Mouse (Mus musculus) midbrain, postnatal 0 days (tissue): ENCODE data around the gene Slc30a5. TPM values are rescaled to one million over a fixed set of nuclear protein-coding genes. Genes with fewer than 3 reads are reported as not detected.

Experiments used
- ATAC-seq: fragments of 200-750 bp; cut with Nextera tagmentation; 2 replicates; pipeline ENCODE4 v1.8.0; 2017; ENCODE audit warnings: moderate number of reproducible peaks, mild to moderate bottlenecking, moderate TSS enrichment, moderate library complexity; ENCODE audit not compliant: low FRiP score
- DNase-seq: peaks from one replicate; pipeline ENCODE4 v3.0.0-alpha.2; 2015; ENCODE audit warnings: low spot score
- H3K27ac ChIP-seq: fragments of 300-500 bp; sonication (generic); 2 replicates; pipeline ENCODE4 v1.5.1; 2014; ENCODE audit warnings: low read depth, mild to moderate bottlenecking, low read length, mixed read lengths
- H3K27me3 ChIP-seq: fragments of 300-500 bp; sonication (generic); 2 replicates; pipeline ENCODE4 v1.6.1; 2014; ENCODE audit warnings: low read length, control low read depth, mixed read lengths; ENCODE audit not compliant: insufficient read depth
- H3K36me3 ChIP-seq: fragments of 300-500 bp; sonication (generic); 2 replicates; pipeline ENCODE4 v1.6.1; 2014; ENCODE audit warnings: low read length, control low read depth, mixed read lengths; ENCODE audit not compliant: insufficient read depth
- H3K4me1 ChIP-seq: fragments of 300-500 bp; sonication (generic); 2 replicates; pipeline ENCODE4 v1.6.1; 2014; ENCODE audit warnings: mild to moderate bottlenecking, control low read depth, antibody characterized with exemption, low read length, mixed read lengths; ENCODE audit not compliant: insufficient read depth
- H3K4me2 ChIP-seq: fragments of 300-500 bp; sonication (generic); 2 replicates; pipeline ENCODE4 v1.6.1; 2014; ENCODE audit warnings: low read depth, mild to moderate bottlenecking, low read length, mixed read lengths; ENCODE audit not compliant: poor library complexity, severe bottlenecking
- H3K4me3 ChIP-seq: fragments of 300-500 bp; sonication (generic); 2 replicates; pipeline ENCODE4 v1.5.1; 2014; ENCODE audit warnings: low read depth, mild to moderate bottlenecking, low read length, moderate library complexity
- H3K9ac ChIP-seq: fragments of 300-500 bp; sonication (generic); replicated peaks from 2 replicates; pipeline ENCODE4 v1.6.1; 2014; ENCODE audit warnings: mild to moderate bottlenecking, low read length, moderate library complexity, mixed read lengths; ENCODE audit not compliant: poor library complexity, severe bottlenecking
- H3K9me3 ChIP-seq: fragments of 300-500 bp; sonication (generic); 2 replicates; pipeline ENCODE4 v1.6.1; 2016; ENCODE audit warnings: low read length, control low read depth
- CTCF ChIP-seq: IDR thresholded peaks from 2 replicates; pipeline ENCODE4 v1.5.1; 2016; ENCODE audit warnings: antibody characterized with exemption, mild to moderate bottlenecking
- WGBS: fragments of 180-500 bp; shearing (Covaris S2); extraction: QIAGEN DNeasy Blood & Tissue Kit; methylation state at CpG from one replicate; pipeline ENCODE4 v1.1.7; 2014; 5-methylcytosine and 5-hydroxymethylcytosine counted together
- polyA plus RNA-seq: library from polyadenylated mRNA; unstranded; fragments of >200 nt; fragmentation: Nextera tagmentation; extraction: Ambion mirVana; gene quantifications from 2 replicates; pipeline ENCODE4 v1.2.1, GENCODE M21; 2015
- total RNA-seq: library from RNA; depleted of rRNA; stranded (reverse); fragments of >200 nt; gene quantifications from 2 replicates; pipeline ENCODE4 v1.2.3, GENCODE M21; 2014

Slc30a5 gene
- total and polyA plus RNA-seq, 2 experiments from 2014 or later: 21.7 to 41.7 TPM

GRCm38 (mm10) chr13:100846891-100847579, 13.8 kb upstream of the Slc30a5 start:
- no peaks in the 10 kb centered on the region for H3K27me3 ChIP-seq
- 31% methylated on average over 21 of the region's 21 CpGs for WGBS
- H3K4me1 ChIP-seq: no peaks in the 10 kb centered on the region
- peak overlapping the region; percentile 37 for H3K4me2 ChIP-seq
- ATAC-seq (peak; percentile 79; the same call in 1 of the 2 replicates), DNase-seq (peak; percentile 68)
- peak overlapping the region; percentile 13; the same call in 1 of the 2 replicates for H3K4me3 ChIP-seq
- peak; percentile 86 for TF ChIP-seq CTCF
- H3K9me3 ChIP-seq: no peaks in the 10 kb centered on the region
- no peak overlapping the region for H3K27ac ChIP-seq
- no peak overlapping the region for H3K9ac ChIP-seq
- no peaks in the 10 kb centered on the region for H3K36me3 ChIP-seq

- no peaks in the 10 kb centered on the region for H3K27me3 ChIP-seq
- H3K4me1 ChIP-seq: no peaks in the 10 kb centered on the region
- no peak for TF ChIP-seq CTCF
- H3K4me3 ChIP-seq: no peak overlapping the region
- DNase-seq: no peak
- H3K4me2 ChIP-seq: no peak overlapping the region
- H3K36me3 ChIP-seq: no peaks in the 10 kb centered on the region
- WGBS: 89% methylated on average over 8 of the region's 8 CpGs
- H3K9ac ChIP-seq: no peak overlapping the region
- no peaks in the 10 kb centered on the region for H3K9me3 ChIP-seq
- no peak overlapping the region for H3K27ac ChIP-seq
- ATAC-seq: no peak
Measured at GRCm38 (mm10) chr13:100846254-100846653, 13.0 kb upstream of the Slc30a5 start.

GRCm38 (mm10) chr13:100843944-100844343, 10.7 kb upstream of the Slc30a5 start:
- Histone ChIP-seq H3K27me3 (no peaks in the 10 kb centered on the region), H3K4me3 (no peak overlapping the region), H3K27ac (no peak overlapping the region), H3K9me3 (no peaks in the 10 kb centered on the region), H3K4me1 (no peaks in the 10 kb centered on the region), H3K4me2 (no peak overlapping the region), H3K36me3 (no peaks in the 10 kb centered on the region), H3K9ac (no peak overlapping the region)
- no peak for ATAC-seq
- TF ChIP-seq CTCF: peak; percentile 59
- peak; percentile 25 for DNase-seq
- WGBS: 84% methylated on average over 2 of the region's 2 CpGs

GRCm38 (mm10) chr13:100843016-100843725, 9.9 kb upstream of the Slc30a5 start:
- TF ChIP-seq CTCF: no peak
- no peak for ATAC-seq

DNA sequence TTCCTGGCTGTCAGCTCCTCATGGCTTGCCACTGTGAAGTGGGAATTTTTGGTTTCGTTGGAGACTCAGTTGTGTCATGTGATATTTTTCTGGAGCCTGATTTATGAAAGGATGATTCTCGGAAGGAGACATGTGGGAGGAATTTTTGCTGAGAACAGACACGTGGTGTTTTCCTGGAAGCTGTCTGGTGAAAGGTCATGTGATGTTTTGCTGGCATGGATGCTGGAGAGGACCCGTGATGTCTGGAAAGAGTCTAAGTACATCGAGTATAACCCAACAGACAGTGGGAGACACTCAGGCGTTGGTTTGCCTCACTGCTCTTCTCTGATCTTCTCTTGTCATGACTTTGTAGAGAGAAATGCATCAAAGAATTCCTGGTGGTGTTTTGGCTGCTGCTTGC, 8.5 kb upstream of the Slc30a5 start:
- Histone ChIP-seq H3K4me1 (no peaks in the 10 kb centered on the region), H3K9me3 (no peaks in the 10 kb centered on the region), H3K4me3 (no peak overlapping the region), H3K36me3 (no peaks in the 10 kb centered on the region), H3K9ac (no peak overlapping the region), H3K27me3 (no peaks in the 10 kb centered on the region), H3K4me2 (no peak overlapping the region), H3K27ac (no peak overlapping the region)
- no peak for DNase-seq
- no peak for TF ChIP-seq CTCF
- 81% methylated on average over 6 of the region's 6 CpGs for WGBS
- ATAC-seq: no peak

More at GRCm38 (mm10) chr13:100843016-100843725, 9.9 kb upstream of the Slc30a5 start:
- H3K4me3 ChIP-seq: no peak overlapping the region
- no peaks in the 10 kb centered on the region for H3K9me3 ChIP-seq
- H3K27ac ChIP-seq: no peak overlapping the region
- WGBS: 81% methylated on average over 7 of the region's 7 CpGs
- H3K4me2 ChIP-seq: no peak overlapping the region
- H3K36me3 ChIP-seq: no peaks in the 10 kb centered on the region
- no peaks in the 10 kb centered on the region for H3K4me1 ChIP-seq
- H3K27me3 ChIP-seq: no peaks in the 10 kb centered on the region
- H3K9ac ChIP-seq: no peak overlapping the region
- DNase-seq: peak; percentile 21

DNA sequence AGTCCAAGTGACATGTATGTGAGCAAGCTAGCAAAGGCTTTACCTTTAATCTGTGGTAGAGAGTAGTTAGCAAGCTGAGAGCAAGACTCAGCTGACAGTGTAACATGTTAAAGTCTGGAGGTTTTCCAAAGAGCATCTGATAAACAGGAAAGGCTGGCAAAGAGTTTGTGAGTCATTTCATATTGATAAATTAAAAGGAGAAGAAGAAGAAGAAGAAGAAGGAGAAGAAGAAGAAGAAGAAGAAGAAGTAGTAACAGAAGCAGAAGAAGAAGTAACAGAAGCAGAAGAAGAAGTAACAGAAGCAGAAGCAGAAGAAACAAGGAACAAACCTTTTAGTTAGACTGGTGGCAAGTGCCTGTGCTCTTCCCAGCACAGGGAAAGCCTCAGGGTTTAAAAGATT, 1.6 kb upstream of the Slc30a5 start:
- TF ChIP-seq CTCF: no peak

More for the DNA sequence above, 1.6 kb upstream of the Slc30a5 start:
- Histone ChIP-seq H3K36me3 (no peaks in the 10 kb centered on the region), H3K27me3 (no peaks in the 10 kb centered on the region), H3K4me2 (no peak overlapping the region), H3K4me3 (no peak overlapping the region), H3K9me3 (no peaks in the 10 kb centered on the region), H3K9ac (no peak overlapping the region), H3K27ac (no peak overlapping the region), H3K4me1 (no peaks in the 10 kb centered on the region)
- DNase-seq: no peak
- ATAC-seq: no peak
